Mouse (Mus musculus): ENCODE measurements at regions not wholly inside any gene's neighbourhood (a gene's known extent, or its start where the extent isn't known, plus 50 kb on each side); places are given as distances from the start of the nearest gene placed in this dataset.

- DNase-seq = no peak
These were observed 60.6 kb upstream of the Kras start for GRCm38 (mm10) chr6:145310601-145311000.

DNA sequence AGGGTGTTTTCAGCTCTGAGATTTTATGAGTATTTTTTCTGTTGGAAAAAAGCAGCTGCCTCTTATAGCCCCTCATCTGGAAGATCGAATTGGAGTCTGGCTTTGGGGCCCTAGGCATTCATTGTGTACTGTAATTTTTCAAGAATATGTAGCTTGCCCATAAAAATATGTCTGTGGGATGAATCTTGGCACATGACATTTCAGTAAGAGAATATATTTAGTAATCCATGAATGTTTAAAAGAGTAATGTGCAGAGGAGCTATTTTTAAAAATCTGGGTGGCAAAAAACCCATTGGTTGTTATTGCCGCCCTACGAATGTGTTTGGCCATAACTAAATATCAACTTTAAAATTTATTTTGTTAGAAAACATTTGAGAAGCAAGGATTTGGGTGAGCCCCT, 59.0 kb upstream of the Kras start:
- no peak for DNase-seq

DNA sequence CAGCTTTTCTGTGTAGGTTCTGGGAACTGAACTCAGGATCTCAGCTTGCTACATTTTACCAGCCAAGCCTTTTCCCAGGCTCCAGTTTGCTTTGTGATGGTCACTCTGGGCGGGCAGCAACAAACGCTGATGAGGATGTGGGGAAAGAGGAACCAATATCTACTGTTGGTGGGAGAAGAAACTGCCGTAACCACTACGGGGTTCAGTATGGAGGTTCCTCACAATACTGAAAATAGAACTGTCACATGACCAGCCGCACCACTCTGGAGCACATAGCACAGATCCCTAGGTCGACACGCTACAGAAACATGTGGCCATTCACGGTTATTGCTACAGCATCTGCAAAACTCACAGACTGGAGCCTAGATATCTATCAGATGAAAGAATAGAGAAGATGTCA, 57.2 kb upstream of the Kras start:
- DNase-seq = no peak

DNA sequence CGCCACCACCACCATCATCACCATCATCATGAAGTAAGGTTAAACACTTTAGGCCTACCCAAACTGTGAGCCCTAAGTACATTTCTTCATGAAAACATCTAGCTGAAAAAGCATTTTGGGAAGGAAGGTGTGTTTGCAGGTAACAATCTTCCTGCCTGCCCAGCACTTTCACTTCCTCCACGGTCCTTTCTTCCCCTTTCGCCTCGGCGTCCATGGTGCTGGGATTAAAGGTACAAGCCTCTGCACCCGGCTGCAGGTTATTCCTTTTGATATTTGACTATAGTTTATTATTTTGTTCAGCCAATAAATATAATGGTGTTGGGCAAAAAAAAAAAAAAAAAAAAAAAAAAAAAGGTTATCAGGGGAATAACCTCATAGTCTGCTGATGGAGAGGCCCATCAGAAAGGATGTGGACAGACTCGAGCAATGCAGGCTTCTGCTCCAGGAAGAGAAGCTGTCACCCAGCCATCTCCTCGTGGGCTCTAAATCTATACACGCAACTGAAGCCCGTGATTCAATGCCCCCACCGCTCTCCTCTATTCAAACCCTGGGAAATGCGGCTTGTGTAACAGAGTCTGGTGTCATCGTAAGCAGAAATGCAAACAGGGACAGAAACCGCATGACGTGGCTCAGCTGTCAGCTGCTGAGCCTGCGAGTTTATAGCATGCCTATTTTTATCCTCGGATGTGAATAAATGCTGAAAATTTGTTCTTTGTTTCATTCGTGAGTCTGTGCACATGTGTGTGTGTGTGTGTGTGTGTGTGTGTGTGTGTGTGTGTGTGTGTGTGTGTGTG, 56.5 kb upstream of the Kras start:
- DNase-seq = no peak

DNA sequence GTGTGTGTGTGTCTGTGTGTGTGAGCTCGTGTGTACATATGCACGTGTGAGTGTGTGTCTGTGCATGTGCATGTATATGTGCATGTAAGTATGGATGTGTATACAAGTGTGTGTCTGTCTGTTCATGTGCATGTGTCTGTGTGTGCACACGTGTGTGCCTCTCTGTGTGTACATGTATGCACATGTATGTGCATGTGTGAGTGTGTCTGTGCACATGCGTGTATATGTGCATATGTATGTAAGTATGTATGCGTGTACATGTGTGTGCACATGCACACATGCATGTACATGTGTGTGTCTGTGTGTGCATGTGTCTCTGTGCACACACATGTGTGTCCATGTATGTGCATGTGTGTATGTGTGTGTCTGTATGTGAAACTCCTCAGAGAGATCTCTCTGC, 55.6 kb upstream of the Kras start:
- DNase-seq = no peak

- peak; percentile 21 for DNase-seq
These were observed 53.6 kb upstream of the Kras start for GRCm38 (mm10) chr6:145303641-145304070.

GRCm38 (mm10) chr6:145302907-145303640, 53.0 kb upstream of the Kras start:
- DNase-seq = no peak

DNA sequence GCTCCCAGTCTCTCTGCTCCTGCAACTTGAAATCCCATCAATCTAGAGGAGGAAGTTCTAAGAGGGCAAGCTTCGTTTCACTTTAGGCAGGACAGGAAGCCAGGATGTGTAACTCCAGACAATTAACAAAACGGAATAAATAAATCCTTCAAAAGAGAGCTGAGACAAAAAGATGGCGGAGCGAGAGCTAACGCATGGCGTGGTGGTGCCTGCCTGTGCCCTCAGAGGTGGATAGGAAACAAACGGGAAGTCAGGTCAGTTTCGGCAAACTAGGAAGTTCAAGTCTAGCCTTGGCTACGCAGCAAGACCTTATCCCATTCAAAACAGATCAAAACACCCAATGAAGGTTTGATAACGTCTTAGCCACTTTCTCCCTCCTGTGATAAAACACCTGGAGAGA, 52.1 kb upstream of the Kras start:
- no peak for DNase-seq

DNA sequence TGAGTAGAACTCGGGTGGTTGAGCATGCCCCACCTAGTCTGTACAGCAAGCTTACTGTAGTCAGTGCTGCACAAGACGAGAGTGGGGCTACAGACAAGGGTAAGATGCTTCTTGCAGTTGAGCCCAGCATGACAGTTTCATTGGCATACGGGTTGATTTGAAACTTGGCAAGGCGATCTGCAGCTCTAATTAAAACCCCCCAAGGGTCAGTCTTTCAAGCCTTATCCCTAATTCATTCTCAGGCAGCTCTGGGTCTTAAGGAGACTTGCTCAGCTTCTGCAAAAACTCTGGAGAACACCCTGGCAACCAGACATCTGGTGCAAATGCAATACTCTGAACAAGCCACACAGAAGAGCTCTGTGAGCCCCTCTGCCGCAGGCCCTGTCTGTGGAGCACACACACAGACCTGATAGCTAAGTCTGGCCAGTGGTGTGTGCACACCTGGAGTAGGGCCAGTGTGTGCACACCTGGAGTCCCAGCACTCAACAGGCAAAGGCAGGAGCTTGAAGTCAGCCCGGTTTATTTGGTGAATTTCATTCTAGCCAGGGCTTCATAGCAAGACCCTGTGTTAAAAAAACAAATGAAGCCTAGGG, 50.3 kb upstream of the Kras start:
- DNase-seq = no peak
